Mouse (Mus musculus) MEL (cell line): ENCODE data around the gene Tnfrsf25.

ENCODE experiments used
- CTCF ChIP-seq, 3 experiments: IDR thresholded peaks in 2 of 3; conservative IDR thresholded peaks in 1 of 3; 2 replicates each; pipeline ENCODE4 v1.5.1; 2011 to 2012; ENCODE audit warnings: low read length in 3 of 3, low read depth in 2 of 3, mild to moderate bottlenecking in 2 of 3, improper control_type of control experiment in 1 of 3, inconsistent platforms in 1 of 3, mixed read lengths in 1 of 3, moderate library complexity in 1 of 3; ENCODE audit not compliant: control insufficient read depth in 1 of 3, insufficient read depth in 1 of 3, poor library complexity in 1 of 3, severe bottlenecking in 1 of 3
- GATA1 ChIP-seq: IDR thresholded peaks from 2 replicates; pipeline ENCODE4 v1.6.1; 2011; ENCODE audit warnings: low read depth, low read length, improper control_type of control experiment
- MAX ChIP-seq: IDR thresholded peaks from 2 replicates; pipeline ENCODE4 v1.6.1; 2011; ENCODE audit warnings: low read length, improper control_type of control experiment
- NELFE ChIP-seq: IDR thresholded peaks from 2 replicates; pipeline ENCODE4 v1.6.1; 2011; ENCODE audit warnings: low read depth, low read length, improper control_type of control experiment
- ZC3H11A ChIP-seq: IDR thresholded peaks from 2 replicates; pipeline ENCODE4 v1.6.1; 2012; ENCODE audit warnings: low read depth, mild to moderate bottlenecking, inconsistent platforms, low read length, improper control_type of control experiment

DNA sequence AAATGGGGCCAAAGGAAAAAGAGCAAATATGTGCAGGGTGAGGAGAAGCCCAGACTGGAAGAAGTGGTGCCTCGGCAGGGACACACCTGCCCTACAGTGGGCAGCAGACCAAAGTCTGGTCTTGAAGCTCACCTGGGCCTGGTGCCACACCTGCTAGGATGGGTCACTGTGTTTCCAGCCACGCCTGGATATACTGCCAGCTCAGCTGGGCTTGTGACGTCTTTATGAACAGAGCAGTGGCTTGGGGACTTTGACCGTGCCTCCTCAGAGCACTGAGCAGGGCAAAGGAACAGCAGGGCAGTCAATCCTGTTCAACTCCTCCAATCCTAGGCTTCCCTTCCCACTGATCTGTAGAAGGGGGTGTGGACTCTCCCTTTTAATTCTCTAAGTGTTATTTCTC is 45.0 kb downstream of the Tnfrsf25 start:
- TF ChIP-seq NELFE (no peak), MAX (no peak), ZC3H11A (no peak), CTCF (IDR thresholded peaks at IDR 0.05 in 2 of 3, conservative IDR thresholded peaks at IDR 0.05 in 1 of 3; ENCODE audit: control insufficient read depth in 1 of 3, insufficient read depth in 1 of 3, low read depth in 2 of 3, low read length in 3 of 3, poor library complexity in 1 of 3, severe bottlenecking in 1 of 3) (no peak), GATA1 (no peak)
